Mouse (Mus musculus): ENCODE results near the gene F11. TPM values are rescaled to one million over a fixed set of nuclear protein-coding genes. Genes with fewer than 3 reads are reported as not detected.

Gene F11
- total RNA-seq (2021), result not detected
- long read RNA-seq, experiment 1, result 0 reads
- long read RNA-seq, experiment 2, result 0 reads

- no peak for DNase-seq
- intact Hi-C loops (cut with DNase I), result no loop called here
These were observed at the start of gene F11 for GRCm38 (mm10) chr8:45261920-45262319. F11 (minus strand) TSS chr8:45262031.

- no peak for DNase-seq
- intact Hi-C loops (cut with DNase I), result no loop called here
These were observed 49.1 kb upstream of the F11 start for GRCm38 (mm10) chr8:45310967-45311366.

- no peak for DNase-seq
- intact Hi-C loops (cut with DNase I), result no loop called here
These were observed 46.5 kb upstream of the F11 start, which contains the start of gene Gm45753 for GRCm38 (mm10) chr8:45308366-45308765. Gm45753 (minus strand) TSS chr8:45308466.

GRCm38 (mm10) chr8:45305479-45305878, 43.6 kb upstream of the F11 start:
- no peak for DNase-seq
- intact Hi-C loops (cut with DNase I), result no loop called here

- no peak for DNase-seq
- intact Hi-C loops (cut with DNase I), result no loop called here
These were observed 42.5 kb upstream of the F11 start for GRCm38 (mm10) chr8:45304354-45304753.

- intact Hi-C loops (cut with DNase I), result no loop called here
- no peak for DNase-seq
These were observed 40.6 kb upstream of the F11 start for GRCm38 (mm10) chr8:45302390-45302789.

GRCm38 (mm10) chr8:45295276-45295675, 33.4 kb upstream of the F11 start:
- intact Hi-C loops (cut with DNase I), result no loop called here
- DNase-seq, result no peak

- DNase-seq, result no peak
- intact Hi-C loops (cut with DNase I), result no loop called here
These were observed 32.9 kb upstream of the F11 start, which contains the start of gene Klkb1 for GRCm38 (mm10) chr8:45294687-45295086. Klkb1 (minus strand) TSS chr8:45294859.

- intact Hi-C loops (cut with DNase I), result no loop called here
- DNase-seq, result no peak
These were observed 30.0 kb upstream of the F11 start for GRCm38 (mm10) chr8:45291790-45292189.

GRCm38 (mm10) chr8:45281630-45282029, 19.8 kb upstream of the F11 start:
- DNase-seq, result no peak
- intact Hi-C loops (cut with DNase I), result no loop called here

- intact Hi-C loops (cut with DNase I), result no loop called here
- DNase-seq, result no peak
These were observed 15.6 kb upstream of the F11 start for GRCm38 (mm10) chr8:45277453-45277852.

GRCm38 (mm10) chr8:45274317-45274716, 12.5 kb upstream of the F11 start:
- DNase-seq, result no peak
- intact Hi-C loops (cut with DNase I), result no loop called here

- intact Hi-C loops (cut with DNase I), result no loop called here
- DNase-seq, result no peak
These were observed 7.2 kb upstream of the F11 start for GRCm38 (mm10) chr8:45269056-45269455.

- intact Hi-C loops (cut with DNase I), result no loop called here
These were observed 6.7 kb upstream of the F11 start for GRCm38 (mm10) chr8:45268485-45268884.

GRCm38 (mm10) chr8:45267611-45268391, 6.0 kb upstream of the F11 start:
- peak; percentile 46 to 49 for DNase-seq
- intact Hi-C loops (cut with DNase I), result no loop called here

More at GRCm38 (mm10) chr8:45268485-45268884, 6.7 kb upstream of the F11 start:
- DNase-seq, result no peak

- DNase-seq, result peak; percentile 7 to 24
- intact Hi-C loops (cut with DNase I), result no loop called here
These were observed 5.2 kb upstream of the F11 start for GRCm38 (mm10) chr8:45266993-45267392.

GRCm38 (mm10) chr8:45264918-45265317, 3.1 kb upstream of the F11 start:
- DNase-seq, result no peak

GRCm38 (mm10) chr8:45262851-45263250, 1.0 kb upstream of the F11 start:
- no peak for DNase-seq
- intact Hi-C loops (cut with DNase I), result no loop called here

More at GRCm38 (mm10) chr8:45264918-45265317, 3.1 kb upstream of the F11 start:
- intact Hi-C loops (cut with DNase I), result no loop called here

GRCm38 (mm10) chr8:45258421-45258820, 3.4 kb downstream of the F11 start:
- intact Hi-C loops (cut with DNase I), result no loop called here
- DNase-seq, result no peak

GRCm38 (mm10) chr8:45255040-45255439, 6.8 kb downstream of the F11 start:
- no peak for DNase-seq
- intact Hi-C loops (cut with DNase I), result no loop called here

GRCm38 (mm10) chr8:45254194-45254842, 7.5 kb downstream of the F11 start:
- DNase-seq, result no peak
- intact Hi-C loops (cut with DNase I), result no loop called here

GRCm38 (mm10) chr8:45253586-45253985, 8.2 kb downstream of the F11 start:
- intact Hi-C loops (cut with DNase I), result no loop called here
- DNase-seq, result no peak
